Mouse (Mus musculus) cerebellum, adult 2 months (tissue): Measurements from ENCODE around the gene Shisal2b. TPM values are rescaled to one million over a fixed set of nuclear protein-coding genes. Genes with fewer than 3 reads are reported as not detected.
"Not testable (repeated sequence)": the region's sequence is repeated elsewhere in the genome, so short reads cannot be mapped to it uniquely, and the experiment has no call there.

Experiments used
- DNase-seq, 2 experiments: peaks; one replicate each; pipeline ENCODE4 v3.0.0; 2021
- H3K27ac ChIP-seq: fragments of 200-500 bp; 2 replicates; pipeline ENCODE4 v1.5.1; 2012; ENCODE audit warnings: low read length, control low read depth, inconsistent platforms; ENCODE audit not compliant: insufficient read depth
- H3K27me3 ChIP-seq: fragments of 200-500 bp; 2 replicates; pipeline ENCODE4 v1.6.1; 2012; ENCODE audit warnings: inconsistent platforms, mild to moderate bottlenecking, low read length, moderate library complexity; ENCODE audit not compliant: control insufficient read depth, insufficient read depth
- H3K4me1 ChIP-seq: fragments of 200-500 bp; 2 replicates; pipeline ENCODE4 v1.6.1; 2011; ENCODE audit warnings: low read length; ENCODE audit not compliant: control insufficient read depth, insufficient read depth
- H3K4me3 ChIP-seq: fragments of 200-500 bp; replicated peaks from 2 replicates; pipeline ENCODE3; 2011; ENCODE audit warnings: mild to moderate bottlenecking, low read depth, low read length, control low read depth; ENCODE audit not compliant: insufficient read depth
- CTCF ChIP-seq: fragments of 200-500 bp; IDR thresholded peaks from 2 replicates; pipeline ENCODE4 v1.5.1; 2011; ENCODE audit warnings: low read depth, mild to moderate bottlenecking, control low read depth, low read length, moderate library complexity, borderline replicate concordance; ENCODE audit not compliant: insufficient read depth
- POLR2A ChIP-seq: fragments of 200-500 bp; IDR thresholded peaks from 2 replicates; pipeline ENCODE4 v1.6.1; 2011; ENCODE audit warnings: low read length, control low read depth, borderline replicate concordance; ENCODE audit not compliant: insufficient read depth
- WGBS: fragments of 180-500 bp; shearing (Covaris S2); methylation state at CpG from one replicate; pipeline ENCODE4 v1.1.7; 2018; 5-methylcytosine and 5-hydroxymethylcytosine counted together
- polyA plus RNA-seq: library from polyadenylated mRNA; depleted of rRNA; stranded (reverse); fragments of >200 nt; gene quantifications from 2 replicates; pipeline ENCODE4 v1.2.3, GENCODE M21; 2012; rRNA removed

The Shisal2b gene
- 0.13 and 0.23 TPM in 2 replicates for polyA plus RNA-seq

DNA sequence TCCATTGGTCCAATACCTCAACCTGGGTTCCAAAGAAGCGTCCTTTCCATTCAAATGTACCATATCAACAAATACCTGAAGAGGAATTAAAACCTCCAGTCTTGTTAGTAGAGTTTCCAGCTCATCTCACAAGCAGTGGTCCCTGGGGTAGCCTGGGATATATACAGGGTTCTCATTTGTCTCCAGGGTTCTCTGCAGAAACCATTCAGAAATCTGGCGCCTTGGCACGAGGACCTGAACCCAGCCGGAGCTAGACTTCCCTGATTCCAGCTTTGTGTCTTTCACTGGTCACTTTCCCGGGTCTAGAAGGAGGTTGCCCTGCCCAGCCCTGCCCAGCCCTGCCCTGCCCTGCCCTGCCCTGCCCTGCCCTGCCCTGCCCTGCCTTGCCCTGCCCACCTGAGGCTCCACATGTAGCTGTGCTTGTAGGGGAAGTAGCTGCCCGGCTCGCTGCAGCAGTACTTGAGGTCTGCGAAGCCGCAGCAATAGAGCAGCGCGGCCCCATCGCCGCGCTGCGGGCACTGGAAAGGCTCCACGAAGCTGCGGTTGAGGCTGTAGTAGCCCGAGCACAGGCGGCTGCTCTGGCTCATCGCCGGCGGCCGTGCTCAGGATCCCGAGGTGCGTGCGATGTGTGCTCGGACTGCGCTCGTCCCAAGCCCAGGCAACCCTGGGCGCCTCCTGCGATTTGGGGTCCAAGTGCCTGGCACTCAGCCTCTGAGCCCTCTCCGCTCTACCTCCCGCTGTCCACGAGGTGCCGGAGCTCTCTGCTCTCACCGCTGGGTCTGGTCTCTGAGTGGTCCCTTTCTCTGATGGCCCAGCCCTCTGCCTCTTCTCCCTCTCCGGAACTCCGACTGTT lies at the start of gene Shisal2b:
Shisal2b (minus strand) TSS at position 767 of the 853 bp plus-strand sequence.
- no peak for TF ChIP-seq CTCF
- TF ChIP-seq POLR2A, result no peak
- peak within 1 kb of the TSS; percentile 40 for H3K4me3 ChIP-seq
- peaks cover 6% of the 10 kb centered on the region for H3K4me1 ChIP-seq
- 3% methylated on average over 38 of the region's 38 CpGs for WGBS
- peak; percentile 37 to 41 for DNase-seq
- no peaks in the 10 kb centered on the region for H3K27me3 ChIP-seq
- no peak within 1 kb of the TSS for H3K27ac ChIP-seq

DNA sequence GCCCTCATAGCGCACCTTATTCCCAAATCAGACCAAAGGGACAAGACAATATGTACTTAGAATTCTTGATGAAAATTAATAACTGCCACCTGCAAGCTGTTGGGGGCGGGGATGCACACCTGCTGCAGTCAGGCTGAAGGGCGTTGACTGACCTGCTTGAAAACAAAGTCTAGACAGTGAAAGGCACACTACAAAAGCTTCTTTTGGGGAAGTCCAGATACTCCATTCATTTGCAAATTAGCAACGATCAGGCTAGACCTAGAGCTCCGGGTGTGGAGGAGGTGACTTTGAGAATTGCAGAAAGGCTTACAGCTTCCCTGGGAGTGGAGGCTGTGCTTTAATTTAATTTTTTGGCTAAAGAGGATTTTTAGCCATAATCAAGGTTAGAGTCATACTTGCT lies 47.9 kb upstream of the Shisal2b start:
- not testable (repeated sequence) for H3K4me3 ChIP-seq, H3K4me1 ChIP-seq, H3K27ac ChIP-seq, H3K27me3 ChIP-seq, DNase-seq
- WGBS, result 49% methylated on average over 5 of the region's 5 CpGs

DNA sequence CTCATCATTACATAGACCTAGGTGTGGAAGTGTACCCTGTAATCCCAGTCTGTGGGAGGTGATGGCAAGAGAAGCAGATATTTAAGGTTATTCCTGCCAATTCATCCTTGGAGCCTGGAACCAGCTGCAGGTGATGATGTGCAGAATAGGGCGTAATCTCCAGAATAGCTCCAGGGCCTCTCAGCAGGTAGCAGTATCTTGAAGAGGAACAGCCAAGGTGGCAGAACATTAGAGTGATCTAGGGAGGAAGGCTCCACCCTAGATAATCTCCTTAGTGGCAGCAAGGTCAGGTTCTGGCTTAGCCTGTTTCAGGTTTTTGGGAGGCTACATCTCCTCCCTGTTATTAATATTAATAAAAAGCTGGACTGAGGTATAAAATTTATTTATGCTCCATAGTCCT lies 47.3 kb upstream of the Shisal2b start:
- H3K27ac ChIP-seq, DNase-seq, H3K4me1 ChIP-seq, H3K4me3 ChIP-seq, H3K27me3 ChIP-seq: not testable (repeated sequence)
- 94% methylated on average over 1 of the region's 1 CpGs for WGBS

DNA sequence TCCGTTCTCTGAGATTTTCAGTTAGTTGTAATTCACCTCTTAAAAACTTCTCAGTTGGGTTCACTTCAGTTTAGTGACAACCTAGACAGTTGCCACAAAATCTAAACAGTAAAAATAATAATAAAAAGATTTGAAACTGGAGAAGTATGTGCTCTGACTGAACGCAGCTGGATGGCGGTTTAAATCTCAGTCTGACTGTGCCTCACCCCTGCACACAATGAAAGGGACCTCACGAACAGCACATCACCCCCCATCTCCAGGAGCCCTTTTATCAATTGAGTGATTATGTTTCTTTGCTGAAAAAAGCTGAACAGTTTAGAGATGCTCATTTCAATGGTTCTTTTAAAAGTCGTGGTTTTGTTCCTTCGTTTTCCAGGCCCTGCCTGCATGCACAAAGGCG lies 45.0 kb upstream of the Shisal2b start:
- Histone ChIP-seq H3K27ac (no peak overlapping the region), H3K4me1 (no peaks in the 10 kb centered on the region), H3K27me3 (no peaks in the 10 kb centered on the region), H3K4me3 (no peak overlapping the region)
- 64% methylated on average over 7 of the region's 7 CpGs for WGBS
- no peak for DNase-seq
- no peak for TF ChIP-seq POLR2A
- no peak for TF ChIP-seq CTCF

DNA sequence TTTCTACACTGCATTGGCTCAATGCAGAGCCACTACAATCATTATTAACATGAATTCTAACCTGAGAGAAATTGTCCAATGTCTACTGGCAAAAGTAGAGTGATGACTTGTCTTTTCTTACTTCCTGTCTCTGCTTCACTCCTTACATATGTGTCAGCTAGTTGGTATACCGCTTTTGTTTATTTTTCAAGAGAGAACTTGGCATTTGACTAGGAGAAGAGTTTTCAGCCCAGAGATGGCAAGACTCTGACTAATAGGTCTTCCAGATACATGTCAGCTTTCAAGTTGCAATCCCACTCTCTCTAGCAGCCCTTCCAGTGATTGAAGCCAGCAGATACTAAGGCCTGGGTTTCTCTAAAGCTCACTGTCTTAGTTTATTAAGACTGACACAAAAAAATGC lies 31.1 kb upstream of the Shisal2b start:
- TF ChIP-seq CTCF (no peak), POLR2A (no peak)
- H3K27ac ChIP-seq, result no peak overlapping the region
- no peak for DNase-seq
- H3K4me3 ChIP-seq, result no peak overlapping the region
- no peaks in the 10 kb centered on the region for H3K27me3 ChIP-seq
- 82% methylated on average over 1 of the region's 1 CpGs for WGBS
- H3K4me1 ChIP-seq, result no peaks in the 10 kb centered on the region

DNA sequence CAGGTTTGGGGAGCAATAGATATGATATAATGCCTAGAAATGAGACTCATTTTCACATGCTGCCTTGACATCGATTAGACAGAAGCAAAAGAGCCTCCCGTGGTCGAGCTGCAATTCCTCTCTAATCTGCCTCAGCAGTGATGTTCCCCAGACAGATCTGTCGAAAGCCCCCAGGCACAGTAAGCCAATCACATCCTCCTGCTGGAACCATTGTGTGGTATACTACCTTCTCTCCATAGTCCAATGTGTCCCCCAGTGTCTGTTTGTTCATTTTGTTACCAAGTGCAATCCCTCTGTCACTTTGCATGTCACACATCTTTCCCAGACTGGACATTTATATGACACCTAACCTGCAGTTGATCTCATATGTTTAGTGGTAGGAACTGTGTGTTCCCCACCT lies 28.6 kb upstream of the Shisal2b start:
- DNase-seq, result no peak
- Histone ChIP-seq H3K4me1 (no peaks in the 10 kb centered on the region), H3K27ac (no peak overlapping the region), H3K27me3 (no peaks in the 10 kb centered on the region), H3K4me3 (no peak overlapping the region)
- 74% methylated on average over 4 of the region's 4 CpGs for WGBS
- TF ChIP-seq CTCF, result no peak
- no peak for TF ChIP-seq POLR2A

DNA sequence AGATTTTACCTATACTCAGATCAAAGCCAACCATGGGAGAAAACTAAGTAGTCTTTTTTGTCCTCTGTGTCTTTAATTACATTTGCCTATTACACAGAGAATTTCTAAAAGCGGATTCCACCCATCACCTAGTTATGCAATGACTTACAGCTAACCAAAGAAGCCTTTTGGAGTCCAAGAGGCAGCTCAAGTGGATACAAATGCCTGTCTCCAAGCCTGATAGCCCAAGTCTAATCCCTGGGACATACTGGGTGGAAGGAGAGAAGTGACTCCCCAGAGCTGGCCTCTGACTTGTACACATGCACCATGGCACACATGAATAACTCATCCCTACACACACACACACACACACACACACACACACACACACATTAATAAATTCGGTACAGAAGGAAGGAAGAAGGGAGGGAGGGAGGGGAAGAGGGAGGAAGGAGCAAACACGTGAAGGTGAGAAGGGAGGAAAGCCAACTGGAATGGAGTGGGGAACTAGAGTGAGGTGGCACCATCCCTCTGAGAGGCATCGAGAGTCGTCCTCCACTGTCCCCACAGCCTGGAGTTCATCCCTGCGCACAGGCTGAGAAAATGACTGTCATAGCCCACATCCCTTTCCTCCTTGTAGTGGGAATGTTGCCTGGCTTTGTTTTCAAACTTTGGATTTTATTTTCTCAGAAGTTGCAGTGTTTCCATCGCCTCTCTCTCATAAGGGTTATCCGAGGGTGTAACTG lies 22.8 kb upstream of the Shisal2b start:
- no peak for DNase-seq
- no peak overlapping the region for H3K4me3 ChIP-seq
- no peaks in the 10 kb centered on the region; the same call in 1 of the 2 replicates for H3K27me3 ChIP-seq
- TF ChIP-seq POLR2A (no peak), CTCF (no peak)
- H3K27ac ChIP-seq, result no peak overlapping the region
- no peaks in the 10 kb centered on the region for H3K4me1 ChIP-seq
- WGBS, result 82% methylated on average over 8 of the region's 8 CpGs

DNA sequence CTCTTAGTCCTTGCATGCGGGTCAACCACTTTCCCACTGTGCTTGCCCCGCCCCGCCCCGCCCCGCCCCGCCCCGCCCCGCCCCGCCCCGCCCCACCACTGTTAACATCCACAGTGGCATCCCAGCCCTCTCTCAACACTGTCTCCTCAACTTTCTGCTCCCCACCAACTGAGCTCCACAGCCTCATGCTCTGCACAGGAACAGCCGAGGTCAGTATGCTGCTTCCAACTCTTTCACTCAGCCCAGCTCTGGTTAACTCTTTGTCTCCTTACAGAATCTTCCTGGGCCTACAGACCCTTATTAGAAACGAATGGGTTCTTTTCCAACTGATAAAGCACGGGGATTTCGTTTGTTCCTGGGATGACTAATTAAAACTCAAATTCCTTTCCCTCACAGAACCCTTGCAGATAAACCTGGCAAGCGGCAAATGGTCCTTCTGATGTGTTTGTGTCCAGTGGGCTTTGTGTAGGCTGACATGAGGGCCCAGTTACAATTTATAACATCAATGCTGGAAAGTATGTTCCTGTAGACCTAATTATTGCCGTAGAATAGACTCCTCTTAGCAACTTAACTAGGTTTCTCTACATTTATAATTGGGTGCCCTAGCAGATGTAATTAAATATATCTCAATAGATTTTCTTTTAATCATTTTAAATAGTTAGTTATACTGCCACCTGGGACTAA lies 20.0 kb upstream of the Shisal2b start:
- TF ChIP-seq POLR2A, result no peak
- TF ChIP-seq CTCF, result no peak
- no peaks in the 10 kb centered on the region for H3K4me1 ChIP-seq
- H3K27ac ChIP-seq, result no peak overlapping the region
- H3K4me3 ChIP-seq, result no peak overlapping the region
- H3K27me3 ChIP-seq, result no peaks in the 10 kb centered on the region; the same call in 1 of the 2 replicates
- 34% methylated on average over 16 of the region's 16 CpGs for WGBS
- no peak for DNase-seq
